Mouse (Mus musculus) lung, adult 2 months (tissue): ENCODE data around the gene Dynlt1c.
"Not testable (repeated sequence)": the region's sequence is repeated elsewhere in the genome, so short reads cannot be mapped to it uniquely, and the experiment has no call there.

ENCODE experiments used
- CTCF ChIP-seq: fragments of 200-500 bp; IDR thresholded peaks from 2 replicates; pipeline ENCODE4 v1.5.1; 2011; ENCODE audit warnings: mild to moderate bottlenecking, low read length, control low read depth; ENCODE audit not compliant: insufficient read depth
- POLR2A ChIP-seq: fragments of 200-500 bp; IDR thresholded peaks from 2 replicates; pipeline ENCODE4 v1.6.1; 2011; ENCODE audit warnings: low read depth, mild to moderate bottlenecking, control low read depth, low read length, borderline replicate concordance; ENCODE audit errors: extremely low read depth

GRCm38 (mm10) chr17:6598356-6598755 is 3.1 kb upstream of the Dynlt1c start:
- TF ChIP-seq POLR2A, CTCF: not testable (repeated sequence)
